Mouse (Mus musculus) kidney, adult 2 months (tissue): ENCODE results near the gene Dazl.

Experiments
- CTCF ChIP-seq: fragments of 200-500 bp; conservative IDR thresholded peaks from 2 replicates; pipeline ENCODE4 v1.5.1; 2011; ENCODE audit warnings: low read depth, mild to moderate bottlenecking, control low read depth, low read length, moderate library complexity, mixed read lengths; ENCODE audit not compliant: insufficient read depth, insufficient read length
- POLR2A ChIP-seq: fragments of 200-500 bp; IDR thresholded peaks from one replicate; pipeline ENCODE4 v1.6.1; 2011; ENCODE audit warnings: low read depth, low read length, control low read depth

DNA sequence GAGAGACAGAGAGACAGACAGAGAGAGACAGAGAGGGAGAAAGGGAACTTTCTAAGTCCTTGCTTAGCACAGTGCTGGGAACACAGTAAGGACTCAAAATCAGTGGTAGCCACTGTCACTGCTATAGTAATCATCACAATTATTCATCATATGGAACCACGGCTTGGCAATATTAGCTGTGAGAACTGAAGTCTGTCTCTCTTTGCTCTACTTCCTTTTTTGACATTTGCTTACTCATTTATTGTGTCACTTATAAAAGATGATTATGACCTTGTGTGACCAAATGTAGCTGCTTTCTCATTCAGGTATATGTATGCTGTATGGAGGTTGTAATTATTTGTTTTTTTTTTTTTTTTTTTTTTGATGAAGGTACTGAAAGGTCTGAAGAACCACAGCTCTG, 36.8 kb upstream of the Dazl start:
- TF ChIP-seq CTCF (no peak), POLR2A (no peak)
